ENCODE assay signal across 30 mouse cellular contexts in genomic region chr12:30048848-30049247, GRCm38 (mm10).
"Had no signal": no experiment of that assay in that cellular context is flagged by ENCODE, and none has a peak within 500 bp of the region (broad histone marks: within the 10 kb centered on the region; RNA-seq: fewer than 3 reads in every experiment).

No protein-coding gene starts in this region.

- H3K9ac ChIP-seq: limb, embryonic 12.5 days; limb, embryonic 13.5 days; limb, embryonic 15.5 days; liver, embryonic 12.5 days; liver, embryonic 13.5 days; liver, embryonic 14.5 days; liver, embryonic 15.5 days; liver, postnatal 0 days; lung, embryonic 14.5 days; lung, embryonic 15.5 days; midbrain, embryonic 12.5 days; midbrain, embryonic 13.5 days had no signal

- H3K4me2 ChIP-seq: limb, embryonic 12.5 days; limb, embryonic 13.5 days; limb, embryonic 15.5 days; liver, embryonic 11.5 days; liver, embryonic 12.5 days; liver, embryonic 13.5 days; liver, embryonic 15.5 days; lung, embryonic 14.5 days; lung, embryonic 15.5 days; midbrain, embryonic 12.5 days; midbrain, embryonic 13.5 days had no signal

- H3K27me3 ChIP-seq: limb, embryonic 15.5 days; liver, embryonic 12.5 days; liver, embryonic 13.5 days; liver, embryonic 15.5 days; lung, embryonic 15.5 days; megakaryocyte, embryonic 14.5 days; midbrain, embryonic 12.5 days; midbrain, embryonic 13.5 days had no signal

- H3K4me1 ChIP-seq: limb, embryonic 12.5 days; limb, embryonic 13.5 days; limb, embryonic 15.5 days; liver, embryonic 12.5 days; liver, embryonic 13.5 days; liver, embryonic 15.5 days; lung, embryonic 15.5 days; megakaryocyte, embryonic 14.5 days; midbrain, embryonic 10.5 days; midbrain, embryonic 12.5 days; midbrain, embryonic 13.5 days had no signal

- H3K9me3 ChIP-seq: limb, embryonic 10.5 days; limb, embryonic 12.5 days; limb, embryonic 13.5 days; limb, embryonic 15.5 days; liver, embryonic 12.5 days; liver, embryonic 13.5 days; liver, embryonic 15.5 days; lung, embryonic 15.5 days; megakaryocyte, embryonic 14.5 days; midbrain, embryonic 10.5 days; midbrain, embryonic 12.5 days; midbrain, embryonic 13.5 days had no signal

- DNase-seq: left cerebral cortex, postnatal 4 days; liver; liver, embryonic 13.5 days; liver, postnatal 0 days; lung, adult 18-20 months; lung, adult 2 months; lung, embryonic 14.5 days; lung, postnatal 10 days; lung, postnatal 14 days; lung, postnatal 36 days; lung, postnatal 4 days; midbrain, embryonic 14.5 days had no signal

- H3K36me3 ChIP-seq: limb, embryonic 10.5 days; limb, embryonic 12.5 days; limb, embryonic 13.5 days; limb, embryonic 15.5 days; liver, embryonic 12.5 days; liver, embryonic 13.5 days; liver, embryonic 15.5 days; lung, embryonic 15.5 days; midbrain, embryonic 10.5 days; midbrain, embryonic 12.5 days; midbrain, embryonic 13.5 days had no signal

- ATAC-seq: liver, embryonic 12.5 days; liver, postnatal 0 days; lung, postnatal 0 days; midbrain, embryonic 13.5 days; midbrain, embryonic 16.5 days had no signal

- H3K27ac ChIP-seq: left cerebral cortex, adult 2 months; limb, embryonic 10.5 days; limb, embryonic 12.5 days; limb, embryonic 13.5 days; limb, embryonic 15.5 days; liver, embryonic 12.5 days; liver, embryonic 13.5 days; liver, embryonic 14.5 days; liver, embryonic 15.5 days; lung, embryonic 15.5 days; macrophage; midbrain, embryonic 10.5 days; midbrain, embryonic 12.5 days; midbrain, embryonic 13.5 days had no signal

- H3K4me3 ChIP-seq: left cerebral cortex, adult 2 months; limb, embryonic 10.5 days; limb, embryonic 12.5 days; limb, embryonic 13.5 days; limb, embryonic 15.5 days; liver, embryonic 12.5 days; liver, embryonic 13.5 days; liver, embryonic 15.5 days; lung, embryonic 15.5 days; megakaryocyte, embryonic 14.5 days; midbrain, embryonic 10.5 days; midbrain, embryonic 12.5 days; midbrain, embryonic 13.5 days; myocyte had no signal
